Mouse (Mus musculus) cortical plate, adult 2 months (tissue): Measurements from ENCODE around the gene Cflar.

ENCODE experiments used
- CTCF ChIP-seq: fragments of 200-500 bp; IDR thresholded peaks from 2 replicates; pipeline ENCODE4 v1.5.1; 2011; ENCODE audit warnings: mild to moderate bottlenecking, control low read depth, low read length; ENCODE audit not compliant: insufficient read depth; ENCODE audit errors: extremely low read depth
- POLR2A ChIP-seq: fragments of 200-500 bp; IDR thresholded peaks from 2 replicates; pipeline ENCODE4 v1.6.1; 2011; ENCODE audit warnings: mild to moderate bottlenecking, low read length, control low read depth; ENCODE audit not compliant: insufficient read depth; ENCODE audit errors: extremely low read depth

DNA sequence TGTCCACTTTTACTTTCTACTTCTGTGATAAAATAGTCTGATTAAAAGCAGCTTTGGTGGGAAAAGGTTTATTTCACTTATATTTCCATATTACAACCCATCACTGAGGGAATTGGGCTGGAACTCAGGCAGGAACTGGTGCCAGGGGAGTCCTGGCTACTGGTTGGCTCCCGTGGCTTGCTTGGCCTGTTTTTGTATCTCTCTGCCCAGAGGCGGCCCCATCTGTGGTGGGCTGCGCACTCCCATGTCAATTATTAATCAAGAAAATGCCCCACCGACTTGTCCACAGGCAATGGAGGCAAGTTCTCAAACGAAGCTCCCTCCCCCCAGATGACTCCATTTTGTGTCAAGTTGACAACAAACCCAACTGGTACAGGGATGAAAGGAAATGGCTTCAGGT is 43.1 kb upstream of the Cflar start:
- TF ChIP-seq CTCF (no peak), POLR2A (no peak)
